Mouse (Mus musculus) ES-E14 (cell line): Measurements from ENCODE around the gene Kyat3. TPM values are rescaled to one million over a fixed set of nuclear protein-coding genes. Genes with fewer than 3 reads are reported as not detected.

Experiments used
- DNase-seq: peaks from one replicate; pipeline ENCODE4 v3.0.0-alpha.2; 2013; ENCODE audit warnings: low read depth, low spot score
- H3K27ac ChIP-seq: 2 replicates; pipeline ENCODE4 v1.5.1; 2012; ENCODE audit warnings: low read depth, mild to moderate bottlenecking, low read length, moderate library complexity, mixed read lengths; ENCODE audit not compliant: poor library complexity, insufficient read depth, severe bottlenecking
- H3K36me3 ChIP-seq: 2 replicates; pipeline ENCODE4 v1.6.1; 2012; ENCODE audit warnings: mild to moderate bottlenecking, low read length, moderate library complexity, mixed read lengths; ENCODE audit not compliant: control insufficient read depth, poor library complexity, insufficient read depth, severe bottlenecking
- H3K4me1 ChIP-seq, 2 experiments: fragments of 150-350 bp in 1 of 2; sonication (generic) in 1 of 2; 2 replicates each; pipeline ENCODE4 v1.6.1; 2012; ENCODE audit warnings: low read length in 2 of 2, mild to moderate bottlenecking in 1 of 2, mixed read lengths in 1 of 2; ENCODE audit not compliant: control insufficient read depth in 2 of 2, insufficient read depth in 2 of 2, poor library complexity in 1 of 2
- H3K4me3 ChIP-seq, 2 experiments: fragments of 150-350 bp in 1 of 2; sonication (generic) in 1 of 2; 2 replicates each; pipeline ENCODE4 v1.5.1; 2012; ENCODE audit warnings: low read length in 2 of 2, low read depth in 1 of 2, mild to moderate bottlenecking in 1 of 2, mixed read lengths in 1 of 2; ENCODE audit not compliant: insufficient read depth in 1 of 2, poor library complexity in 1 of 2, severe bottlenecking in 1 of 2
- H3K9ac ChIP-seq: 2 replicates; pipeline ENCODE4 v1.6.1; 2012; ENCODE audit warnings: low read depth, mild to moderate bottlenecking, low read length, mixed read lengths; ENCODE audit not compliant: poor library complexity, insufficient read depth, severe bottlenecking
- H3K9me3 ChIP-seq: fragments of 150-350 bp; sonication (generic); 2 replicates; pipeline ENCODE4 v1.6.1; 2012; ENCODE audit warnings: low read depth, mild to moderate bottlenecking, low read length; ENCODE audit not compliant: control insufficient read depth, insufficient read depth
- CHD2 ChIP-seq: IDR thresholded peaks from 2 replicates; pipeline ENCODE4 v1.6.1; 2014; ENCODE audit warnings: mild to moderate bottlenecking, low read depth, low read length, inconsistent platforms
- HCFC1 ChIP-seq: IDR thresholded peaks from 2 replicates; pipeline ENCODE4 v1.6.1; 2012; ENCODE audit warnings: low read length, inconsistent platforms, borderline replicate concordance; ENCODE audit not compliant: insufficient read depth
- MAFK ChIP-seq: IDR thresholded peaks from 2 replicates; pipeline ENCODE4 v1.6.1; 2014; ENCODE audit warnings: mild to moderate bottlenecking, low read depth, low read length, inconsistent platforms; ENCODE audit not compliant: insufficient read depth
- ZC3H11A ChIP-seq: IDR thresholded peaks from 2 replicates; pipeline ENCODE4 v1.6.1; 2012; ENCODE audit warnings: low read depth, mild to moderate bottlenecking, inconsistent platforms, low read length, borderline replicate concordance
- ZNF384 ChIP-seq: IDR thresholded peaks from 2 replicates; pipeline ENCODE4 v1.6.1; 2012; ENCODE audit warnings: low read depth, low read length, inconsistent platforms
- in situ Hi-C, 2 experiments: fragments of 600-800 bp; cut with MboI; formaldehyde crosslinking; loops; one replicate each; pipeline ENCODE4 v1.15.1; 2025; ENCODE audit warnings: low sequenced_read_pairs in 2 of 2, inconsistent platforms in 1 of 2; ENCODE audit not compliant: unreplicated experiment in 2 of 2
- total RNA-seq: library from RNA; depleted of rRNA; stranded (reverse); fragments of 300-350 nt; gene quantifications from 2 replicates; pipeline ENCODE4 v1.2.3, GENCODE M21; 2012

The Kyat3 gene
- total RNA-seq, 1 experiment = 11.7 TPM

- Histone ChIP-seq H3K36me3 (peaks cover 1% of the 10 kb centered on the region; the same call in 1 of the 2 replicates), H3K9ac (no peak overlapping the region), H3K4me3 (no peak overlapping the region), H3K9me3 (no peaks in the 10 kb centered on the region), H3K4me1 (peaks cover 0 to 7% of the 10 kb centered on the region in 2 experiments; a peak in 1 of 4 replicates), H3K27ac (no peak overlapping the region)
- DNase-seq = peak; percentile 74
- in situ Hi-C loops = loop anchor here in 1 of 2 experiments (10.0 kb wide), 1 partner anchor 249 kb away; the partner anchor contains the start of gene Gbp5
- TF ChIP-seq MAFK (no peak), HCFC1 (no peak), ZNF384 (no peak), ZC3H11A (no peak), CHD2 (no peak)
Observed at GRCm38 (mm10) chr3:142743973-142744898, 43.4 kb downstream of the Kyat3 start.

GRCm38 (mm10) chr3:142745076-142745475 is 44.2 kb downstream of the Kyat3 start:
- TF ChIP-seq ZNF384 (no peak), ZC3H11A (no peak), HCFC1 (no peak), MAFK (no peak), CHD2 (no peak)
- in situ Hi-C loops = loop anchor here in 1 of 2 experiments (10.0 kb wide), 1 partner anchor 250 kb away; the partner anchor contains the start of gene Gbp5
- no peak for DNase-seq
- Histone ChIP-seq H3K9ac (no peak overlapping the region), H3K36me3 (no peaks in the 10 kb centered on the region; the same call in 1 of the 2 replicates), H3K27ac (no peak overlapping the region), H3K9me3 (no peaks in the 10 kb centered on the region), H3K4me3 (no peak overlapping the region), H3K4me1 (peaks cover 0 to 7% of the 10 kb centered on the region in 2 experiments; a peak in 1 of 4 replicates)

GRCm38 (mm10) chr3:142747673-142748072 is 46.8 kb downstream of the Kyat3 start:
- no peak for DNase-seq
- Histone ChIP-seq H3K9me3 (no peaks in the 10 kb centered on the region), H3K27ac (no peak overlapping the region), H3K4me1 (peaks cover 0 to 7% of the 10 kb centered on the region in 2 experiments; a peak in 1 of 4 replicates), H3K4me3 (no peak overlapping the region), H3K9ac (no peak overlapping the region), H3K36me3 (no peaks in the 10 kb centered on the region; the same call in 1 of the 2 replicates)
- in situ Hi-C loops = loop anchor here in 1 of 2 experiments (10.0 kb wide), 1 partner anchor 253 kb away; the partner anchor contains the start of gene Gbp5
- TF ChIP-seq CHD2 = no peak
- no peak for TF ChIP-seq ZC3H11A
- TF ChIP-seq HCFC1 = no peak
- TF ChIP-seq ZNF384 = no peak
- no peak for TF ChIP-seq MAFK

- H3K36me3 ChIP-seq = no peaks in the 10 kb centered on the region; the same call in 1 of the 2 replicates
- in situ Hi-C loops = loop anchor here in 1 of 2 experiments (10.0 kb wide), 1 partner anchor 254 kb away; the partner anchor contains the start of gene Gbp5
- H3K27ac ChIP-seq = no peak overlapping the region
- DNase-seq = no peak
- peaks cover 0 to 6% of the 10 kb centered on the region in 2 experiments; a peak in 1 of 4 replicates for H3K4me1 ChIP-seq
- H3K4me3 ChIP-seq = no peak overlapping the region
- TF ChIP-seq ZNF384 (no peak), CHD2 (no peak), MAFK (no peak), ZC3H11A (no peak), HCFC1 (no peak)
- no peak overlapping the region for H3K9ac ChIP-seq
- H3K9me3 ChIP-seq = no peaks in the 10 kb centered on the region
Observed at GRCm38 (mm10) chr3:142749131-142749530, 48.3 kb downstream of the Kyat3 start.
